Mouse (Mus musculus) gastrocnemius, postnatal 10 days (tissue): ENCODE results near the gene Pomgnt2. TPM values are rescaled to one million over a fixed set of nuclear protein-coding genes. Genes with fewer than 3 reads are reported as not detected.

Experiments used
- DNase-seq: peaks from one replicate; pipeline ENCODE4 v3.0.0; 2021; ENCODE audit warnings: mixed read lengths
- total RNA-seq, 2 experiments: library from RNA; stranded (reverse); gene quantifications; 2 replicates each; pipeline ENCODE4 v1.2.3; 2021

Gene Pomgnt2
- total RNA-seq, 2 experiments from 2014 or later, result 6.5 to 7.0 TPM

DNA sequence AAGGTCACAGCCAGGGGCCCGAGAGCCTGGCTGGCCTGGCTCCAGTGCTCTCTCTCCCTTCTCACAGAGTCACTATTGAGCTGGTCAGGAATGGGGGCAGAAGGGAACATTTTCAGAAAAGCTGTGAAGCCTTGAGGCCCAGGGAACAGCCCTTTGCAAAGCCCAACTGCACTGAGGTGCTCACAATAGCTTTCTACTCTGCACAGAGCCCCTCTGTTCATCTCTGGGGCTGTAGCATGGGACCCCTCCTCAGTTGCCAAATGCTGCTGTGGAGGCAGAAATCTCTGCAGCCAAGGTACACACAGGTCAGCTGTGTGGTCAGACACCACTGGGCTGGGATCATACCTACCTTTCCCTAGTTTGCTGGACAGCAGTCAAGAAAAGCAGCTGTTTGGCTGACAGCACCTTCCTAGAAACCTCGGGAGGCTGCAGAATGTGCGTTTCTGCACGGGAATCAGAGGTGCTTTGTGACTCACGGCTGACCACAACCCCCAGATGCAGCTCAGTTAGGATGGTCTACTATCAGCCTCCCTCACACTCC lies 27.0 kb downstream of the Pomgnt2 start:
- DNase-seq, result peak; percentile 48

DNA sequence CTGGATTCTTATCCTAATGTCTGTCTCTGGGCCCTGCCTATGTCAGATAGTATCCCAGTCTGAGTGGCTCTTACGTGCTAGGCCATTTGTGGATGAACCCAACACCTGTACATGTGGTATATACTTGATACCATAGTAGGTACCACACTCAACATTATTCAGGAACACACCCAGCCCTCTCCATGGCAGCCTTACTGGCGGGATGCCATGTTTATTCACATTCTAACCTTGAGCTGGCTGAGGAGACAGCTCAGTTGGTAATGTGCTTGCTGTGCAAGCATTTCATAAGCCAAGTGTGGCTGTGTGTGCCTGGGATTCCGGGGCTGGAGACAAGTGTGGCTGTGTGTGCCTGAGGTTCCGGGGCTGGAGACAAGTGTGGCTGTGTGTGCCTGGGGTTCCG lies 28.7 kb downstream of the Pomgnt2 start:
- DNase-seq, result no peak

DNA sequence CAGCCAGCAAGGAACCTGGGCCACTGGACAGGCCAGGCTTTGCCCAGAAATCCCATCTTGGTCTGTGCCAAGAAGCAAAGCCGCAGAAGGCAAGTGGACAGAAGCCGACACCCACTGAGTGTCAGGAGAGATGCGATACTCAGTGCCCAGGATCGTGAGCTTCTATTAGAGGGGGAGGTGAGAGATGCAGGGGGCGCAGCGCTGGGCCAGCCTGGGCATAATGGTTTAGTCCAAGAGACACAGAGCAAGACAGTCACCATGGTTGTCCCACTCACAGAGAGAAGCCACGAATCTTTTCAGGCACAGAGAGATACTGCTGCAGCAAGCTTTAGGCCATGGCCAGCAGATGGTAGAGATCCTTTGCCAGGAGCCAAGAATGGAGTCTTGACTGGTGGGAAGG lies 32.0 kb downstream of the Pomgnt2 start:
- no peak for DNase-seq

DNA sequence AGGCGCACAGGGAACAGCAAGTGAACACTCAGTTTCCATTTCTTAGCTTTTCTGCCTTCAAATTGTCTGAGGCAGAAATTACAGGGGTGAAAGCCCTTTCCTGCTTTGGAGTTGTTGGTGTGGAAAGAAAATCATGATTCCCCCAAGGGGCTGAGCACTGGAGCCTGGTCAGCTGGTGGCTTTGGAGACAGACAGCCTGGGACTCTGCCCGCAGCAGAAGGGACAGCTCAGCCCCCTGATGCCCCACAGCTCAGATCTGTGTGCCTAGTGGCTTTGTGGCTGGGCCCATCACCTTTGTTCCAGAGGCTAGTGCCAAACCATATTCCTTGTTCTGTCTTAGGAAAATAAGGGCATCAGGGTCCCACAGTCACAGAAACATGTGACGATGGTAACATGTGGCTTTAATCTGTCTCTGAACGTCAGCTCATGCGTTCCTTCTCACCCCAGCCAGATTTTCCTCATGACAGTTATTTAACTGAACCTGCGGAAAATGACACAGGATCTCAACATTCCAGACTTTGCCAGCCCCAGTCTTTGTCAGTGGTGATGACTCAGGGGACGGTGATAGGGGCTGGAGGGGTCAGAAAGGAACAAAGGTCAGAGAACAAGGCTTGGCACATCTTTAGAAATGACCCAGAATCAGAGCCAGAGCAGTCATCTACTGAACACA lies 36.8 kb downstream of the Pomgnt2 start:
- DNase-seq, result no peak

DNA sequence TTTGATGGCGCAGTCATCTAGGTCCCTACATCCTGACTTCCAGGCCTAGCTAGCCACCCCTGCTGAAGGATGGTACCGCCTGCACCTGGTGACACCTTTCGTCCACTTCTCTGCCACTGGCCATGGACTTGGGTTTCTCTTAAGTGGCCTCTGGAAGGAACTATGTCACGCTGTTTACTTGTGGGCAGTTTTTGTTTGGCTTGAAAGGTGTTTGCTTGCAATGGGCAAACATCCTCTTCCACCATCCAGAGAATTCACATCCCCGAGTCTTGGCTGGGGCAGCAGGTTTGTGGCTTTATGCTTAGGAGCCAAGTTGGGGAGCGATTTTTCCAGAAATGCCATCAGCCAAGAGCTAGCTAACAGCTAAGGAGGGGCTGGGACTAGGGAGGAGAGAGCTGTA lies 44.3 kb downstream of the Pomgnt2 start:
- DNase-seq, result no peak

DNA sequence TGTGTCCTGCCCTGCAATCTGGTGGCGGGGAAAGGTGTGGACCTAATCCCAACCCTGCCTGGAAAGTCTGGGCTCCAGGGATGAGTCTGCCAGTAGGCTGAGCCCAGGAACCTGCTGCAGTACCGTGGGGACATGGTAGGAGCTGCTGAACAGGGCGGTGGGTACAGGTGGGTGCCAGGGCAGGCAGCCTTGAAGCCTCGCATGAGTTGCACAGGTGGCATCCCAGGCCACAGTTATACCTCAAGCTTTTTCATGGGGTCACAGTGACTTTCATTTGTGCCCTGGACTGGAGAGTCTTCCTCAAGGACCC lies 45.8 kb downstream of the Pomgnt2 start:
- DNase-seq, result no peak

DNA sequence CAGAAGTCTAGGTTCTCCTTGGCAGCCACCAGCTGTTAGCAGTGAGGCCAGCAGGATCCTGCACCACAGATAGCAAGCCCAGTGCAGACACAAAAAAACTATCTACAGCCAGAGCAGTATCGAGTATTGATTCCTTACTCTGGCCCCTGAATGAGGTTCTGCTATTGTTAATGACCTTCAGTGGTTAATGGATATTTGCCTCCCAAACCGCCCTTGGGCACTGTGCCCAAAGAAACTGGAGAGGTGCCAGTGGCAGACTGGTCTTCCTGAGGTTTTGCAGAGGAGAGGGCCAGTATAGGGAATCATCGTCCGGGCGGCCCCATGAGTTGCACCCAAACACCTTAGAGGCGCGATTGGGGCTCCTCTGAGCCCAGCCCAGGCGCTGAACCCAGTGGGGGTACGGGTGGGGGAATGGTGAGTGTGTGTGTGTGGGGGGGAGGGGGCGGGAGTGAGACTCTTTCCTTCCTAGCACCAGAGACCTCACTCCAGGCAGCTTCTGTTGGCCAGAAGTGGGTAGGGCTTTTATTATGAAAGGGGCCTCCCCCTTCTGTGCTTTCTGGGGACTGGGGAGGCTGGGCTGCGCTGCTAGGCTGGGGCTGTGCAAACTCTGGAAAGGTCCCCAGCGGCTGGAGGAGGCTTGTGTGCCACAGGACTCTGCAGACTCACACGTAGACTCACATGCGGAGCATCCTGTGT lies 46.3 kb downstream of the Pomgnt2 start, which contains the start of gene Fam198a:
TSS of gene Fam198a (plus strand) at position 571 of the 696 bp plus-strand sequence.
- DNase-seq, result peak; percentile 84

DNA sequence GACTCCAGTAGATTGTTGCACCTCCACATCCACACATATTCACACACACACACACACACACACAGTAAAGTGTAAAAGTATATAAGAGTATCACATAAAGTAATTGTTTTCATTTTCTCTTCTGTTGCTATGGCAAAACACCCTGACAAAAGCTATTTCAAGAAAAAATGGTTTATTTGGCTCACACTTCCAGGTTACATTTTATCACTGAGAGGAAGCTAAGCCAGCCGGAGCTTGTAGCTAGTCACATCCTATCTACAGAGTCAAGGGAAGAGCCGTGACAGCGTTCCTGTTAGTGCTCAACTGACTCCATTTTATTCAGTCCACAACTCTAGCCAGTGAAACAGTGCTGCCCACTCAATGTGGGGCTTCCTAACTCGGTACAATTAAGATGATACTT lies 48.5 kb downstream of the Pomgnt2 start:
- no peak for DNase-seq

DNA sequence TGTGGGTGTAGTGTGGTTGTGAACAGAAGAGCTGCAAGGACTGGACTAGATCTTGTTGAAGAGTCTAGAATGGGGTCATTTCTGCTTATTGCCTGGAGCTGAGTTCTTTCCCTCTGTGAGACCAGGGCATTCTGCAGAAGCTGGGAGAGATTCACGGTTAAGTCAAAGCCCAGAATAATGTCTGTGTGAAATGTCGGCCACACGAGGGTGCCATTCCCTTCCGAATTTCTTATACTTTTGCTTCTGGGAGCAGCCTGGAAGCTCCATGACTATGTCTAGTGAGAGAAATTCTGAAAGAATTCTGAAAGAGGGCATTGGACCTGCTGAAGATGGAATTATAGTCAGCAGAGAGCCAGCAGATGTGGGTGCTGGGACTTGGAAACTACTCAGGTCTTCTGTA lies 49.1 kb downstream of the Pomgnt2 start:
- DNase-seq, result peak; percentile 65

DNA sequence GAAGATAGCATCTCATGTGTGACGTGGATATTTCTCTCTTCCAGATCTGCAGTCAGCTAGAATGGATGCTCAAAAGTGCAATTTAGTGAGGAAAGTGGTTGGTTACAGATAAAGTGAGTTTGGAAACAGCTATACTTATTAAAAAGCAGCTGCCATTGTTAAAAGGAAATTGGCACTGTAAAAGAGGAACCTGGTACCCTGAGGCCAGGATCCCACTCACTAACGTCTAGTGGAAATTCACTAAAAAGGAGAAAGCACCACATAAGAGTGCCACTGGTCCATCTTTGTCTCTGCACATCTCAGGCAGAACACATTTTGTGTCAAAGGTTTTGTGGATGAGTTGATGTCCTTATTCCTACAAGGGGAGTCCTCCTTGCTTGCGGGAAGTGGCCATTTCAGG lies 53.3 kb downstream of the Pomgnt2 start:
- no peak for DNase-seq

DNA sequence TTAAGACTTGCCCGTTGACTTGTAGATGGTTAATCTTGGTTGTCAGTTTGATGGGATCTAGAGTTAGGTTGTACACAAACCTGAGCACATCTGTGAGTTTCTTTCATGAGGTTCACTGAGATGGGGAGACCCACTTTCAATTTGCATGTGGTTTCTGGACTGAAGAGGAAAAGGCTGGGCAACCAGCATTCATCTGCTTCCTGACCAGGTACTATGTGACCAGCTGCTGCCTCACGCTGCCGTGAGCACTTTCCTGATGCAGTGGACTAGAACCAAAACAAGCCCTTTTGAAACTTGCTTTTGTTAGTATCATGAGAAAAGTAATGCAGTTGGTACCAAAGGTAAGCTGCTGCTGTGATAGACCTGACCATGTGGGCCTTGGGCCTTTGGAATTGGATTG lies 53.9 kb downstream of the Pomgnt2 start:
- no peak for DNase-seq

DNA sequence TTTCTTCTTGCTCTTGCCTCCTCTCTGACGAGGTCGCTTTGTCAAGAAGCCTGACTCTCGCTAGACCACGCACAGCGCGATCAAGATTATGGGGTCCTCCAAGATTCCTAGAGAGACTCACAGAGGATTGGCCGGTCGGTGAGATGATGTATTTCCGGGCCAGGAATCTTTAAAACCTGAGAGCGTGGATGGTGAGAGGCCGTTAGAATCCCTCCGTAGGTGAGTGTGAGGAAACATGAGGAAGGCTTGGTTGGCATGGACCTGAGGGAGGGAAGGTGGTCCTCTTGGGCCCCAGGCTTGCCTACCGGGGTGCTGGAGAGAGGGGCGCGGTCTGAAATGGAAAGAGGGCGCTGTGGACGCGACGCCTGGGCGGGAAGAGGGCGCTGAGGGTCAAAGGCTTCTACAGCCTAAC lies 59.0 kb downstream of the Pomgnt2 start:
- no peak for DNase-seq

DNA sequence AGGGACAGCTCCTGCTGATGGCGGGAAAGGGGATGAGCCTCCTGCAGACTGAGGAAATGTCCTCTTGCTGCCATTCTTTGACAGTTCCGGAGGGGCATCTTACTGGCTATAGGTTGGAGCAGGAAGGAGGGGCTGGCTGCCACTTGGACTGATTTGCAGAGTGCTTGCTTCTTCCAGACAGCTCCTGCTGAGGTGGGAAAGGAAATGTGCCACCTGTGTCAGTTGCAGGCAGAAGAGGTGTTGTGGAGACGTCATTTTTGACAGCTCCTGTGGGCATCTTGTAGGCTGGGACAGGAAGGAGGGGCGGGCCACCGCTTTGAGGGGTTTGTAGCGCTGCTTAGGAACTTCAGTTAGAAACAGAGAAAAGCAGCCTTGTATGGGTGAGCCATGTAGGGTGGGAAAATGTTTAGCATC lies 59.5 kb downstream of the Pomgnt2 start:
- DNase-seq, result no peak

DNA sequence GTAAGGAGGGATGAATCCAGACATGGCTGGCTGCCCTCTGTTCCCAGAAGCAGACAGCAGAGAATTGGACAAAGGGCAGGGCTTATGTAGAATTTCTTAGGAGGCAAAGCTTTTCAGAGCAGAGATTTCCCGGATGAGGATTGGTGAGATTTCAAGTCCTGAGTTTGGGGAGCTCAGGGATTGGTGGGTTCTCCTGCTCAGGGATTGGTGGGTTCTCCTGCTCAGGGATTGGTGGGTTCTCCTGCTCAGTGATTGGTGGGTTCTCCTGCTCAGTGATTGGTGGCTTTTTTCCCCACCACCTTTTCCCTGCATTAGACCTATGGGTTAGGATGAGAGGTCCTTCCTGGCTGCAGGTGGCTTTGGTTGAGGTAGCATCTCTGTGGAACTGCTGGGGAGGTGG lies 60.0 kb downstream of the Pomgnt2 start:
- no peak for DNase-seq

DNA sequence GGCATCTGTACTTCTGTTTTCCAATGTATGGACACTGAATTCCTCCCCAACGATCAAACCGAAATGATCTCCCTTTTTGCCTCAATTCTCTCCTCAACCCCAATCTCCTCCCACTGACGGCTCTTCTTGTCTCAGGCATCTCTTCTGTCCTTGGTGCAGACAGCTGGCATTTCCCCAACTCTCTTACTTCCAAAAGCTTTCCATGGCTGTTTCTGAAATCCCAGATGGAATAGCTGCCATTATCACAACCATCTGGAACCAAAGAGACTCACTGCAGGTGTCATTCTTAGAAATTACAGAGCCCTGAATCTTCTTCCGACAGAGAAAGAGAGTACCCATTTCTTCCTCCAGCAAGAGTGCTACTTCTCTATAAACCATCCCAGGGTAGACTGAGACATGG lies 62.1 kb downstream of the Pomgnt2 start:
- DNase-seq, result no peak

Other genes starting within 250 kb of the Pomgnt2 start
- 10 to 100 TPM; 72.2 to 76.5 TPM for gene Zfp651, start 237.8 kb downstream of the Pomgnt2 start, total RNA-seq
- gene Klhl40, start 219.5 kb downstream of the Pomgnt2 start, total RNA-seq, result 100 to 1,000 TPM; 113 to 118 TPM
- 100 to 1,000 TPM; 256 to 285 TPM for gene Hhatl, start 204.6 kb downstream of the Pomgnt2 start, total RNA-seq
- gene Ccdc13, start 157.6 kb downstream of the Pomgnt2 start, total RNA-seq, result under 1 TPM; 0.79 to 0.85 TPM
- 10 to 100 TPM; 75.4 to 98.1 TPM for gene Higd1a, start 138.7 kb downstream of the Pomgnt2 start, total RNA-seq
- gene Ackr2, start 98.8 kb downstream of the Pomgnt2 start, total RNA-seq, result 1 to 10 TPM; 1.6 to 2.2 TPM
- not detected for gene Cyp8b1, start 80.8 kb downstream of the Pomgnt2 start, total RNA-seq
- 1 to 10 TPM; 6.4 to 7.8 TPM for gene Fam198a, start 46.1 kb downstream of the Pomgnt2 start, total RNA-seq
- gene Snrk, start 120.2 kb upstream of the Pomgnt2 start, total RNA-seq, result 10 to 100 TPM; 54.8 to 73.5 TPM